Mouse (Mus musculus) C2C12 (cell line): ENCODE data around the gene Cpa5. TPM values are rescaled to one million over a fixed set of nuclear protein-coding genes. Genes with fewer than 3 reads are reported as not detected.

ENCODE experiments used
- H3K27me3 ChIP-seq: one replicate; pipeline ENCODE4 v1.6.1; 2011; ENCODE audit not compliant: control insufficient read depth, insufficient read depth, insufficient read length
- H3K36me3 ChIP-seq: one replicate; pipeline ENCODE4 v1.6.1; 2011; ENCODE audit not compliant: control insufficient read depth, insufficient read depth
- H3K4me3 ChIP-seq: one replicate; pipeline ENCODE4 v1.5.1; 2011; ENCODE audit warnings: mild to moderate bottlenecking, control low read depth; ENCODE audit not compliant: poor library complexity, insufficient read depth, severe bottlenecking
- H3K79me2 ChIP-seq: one replicate; pipeline ENCODE4 v1.6.1; 2011; ENCODE audit not compliant: control insufficient read depth, insufficient read depth
- H3K79me3 ChIP-seq: one replicate; pipeline ENCODE4 v1.6.1; 2011; ENCODE audit warnings: low read depth, control low read depth
- H3ac ChIP-seq: one replicate; pipeline ENCODE3; 2011; ENCODE audit warnings: low read depth; ENCODE audit not compliant: control insufficient read depth, insufficient read length
- CEBPB ChIP-seq: IDR thresholded peaks from one replicate; pipeline ENCODE4 v1.6.1; 2011; ENCODE audit warnings: low read depth, mild to moderate bottlenecking, control low read depth, moderate library complexity
- CTCF ChIP-seq: IDR thresholded peaks from one replicate; pipeline ENCODE4 v1.5.1; 2011; ENCODE audit not compliant: control insufficient read depth, insufficient read depth, insufficient read length
- FOSL1 ChIP-seq: IDR thresholded peaks from one replicate; pipeline ENCODE4 v1.8.0; 2011; ENCODE audit warnings: mild to moderate bottlenecking, low read length; ENCODE audit not compliant: poor library complexity, insufficient read depth, severe bottlenecking
- MAX ChIP-seq: IDR thresholded peaks from one replicate; pipeline ENCODE4 v1.6.1; 2011; ENCODE audit warnings: mild to moderate bottlenecking, control low read depth
- MYOD1 ChIP-seq: IDR thresholded peaks from one replicate; pipeline ENCODE4 v1.6.1; 2011; ENCODE audit warnings: low read depth; ENCODE audit not compliant: control insufficient read depth, insufficient read length
- MYOG ChIP-seq: IDR thresholded peaks from one replicate; pipeline ENCODE4 v1.6.1; 2011; ENCODE audit not compliant: control insufficient read depth, insufficient read length; ENCODE audit errors: extremely low read depth
- USF1 ChIP-seq: IDR thresholded peaks from one replicate; pipeline ENCODE4 v1.6.1; 2011; ENCODE audit warnings: low read depth, mild to moderate bottlenecking, control low read depth, moderate library complexity
- polyA plus RNA-seq: library from polyadenylated mRNA; unstranded; fragments of >200 nt; fragmentation: generic; extraction: Trizol; gene quantifications from one replicate; pipeline ENCODE4 v1.2.1, GENCODE M21; 2012; ENCODE audit warnings: missing spikeins

Gene Cpa5
- polyA plus RNA-seq, 1 experiment = not detected

DNA sequence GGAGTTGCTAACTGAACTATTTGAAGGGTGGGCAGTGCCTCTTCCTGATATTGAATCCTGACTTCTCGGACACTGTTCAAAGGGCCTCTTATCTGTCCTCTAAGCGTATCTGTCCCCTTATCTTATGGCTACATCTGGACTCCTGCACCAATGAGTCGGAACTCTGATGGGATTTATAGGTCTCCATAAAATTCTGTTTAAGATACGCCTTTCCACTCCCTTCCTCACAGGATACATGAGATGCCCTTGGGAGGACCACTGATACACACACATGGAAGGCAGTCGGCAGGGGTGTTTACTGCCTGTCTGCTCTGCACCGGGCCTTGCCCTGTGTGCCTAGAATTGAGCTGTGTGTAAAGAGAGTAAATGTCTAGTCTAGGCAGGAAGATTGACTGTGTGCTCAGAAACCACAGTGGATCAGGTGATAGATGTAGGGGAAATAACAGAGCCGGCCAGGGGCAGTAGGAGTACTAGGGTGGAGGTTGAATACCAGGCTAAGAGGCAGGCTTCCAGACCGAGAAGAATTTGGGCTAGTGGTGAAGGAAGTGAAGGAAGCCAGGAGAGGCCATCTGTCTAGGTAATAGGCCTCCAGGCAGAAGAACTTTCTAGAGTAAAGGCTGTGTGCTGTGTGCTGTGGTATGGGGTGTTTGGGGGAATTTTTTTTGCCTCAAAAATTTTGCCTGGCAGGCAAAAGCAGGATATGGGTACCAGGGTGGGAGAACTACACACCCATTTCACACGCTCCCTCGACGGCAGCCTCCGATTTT is 33.1 kb downstream of the Cpa5 start:
- TF ChIP-seq MYOD1 = no peak
- TF ChIP-seq CTCF = no peak
- TF ChIP-seq CEBPB = no peak
- TF ChIP-seq MYOG = no peak
- no peak for TF ChIP-seq FOSL1
- no peak for TF ChIP-seq USF1
- TF ChIP-seq MAX = no peak
- Histone ChIP-seq H3K79me3 (no peaks in the 10 kb centered on the region), H3K79me2 (no peaks in the 10 kb centered on the region), H3ac (no peak overlapping the region), H3K27me3 (no peaks in the 10 kb centered on the region), H3K36me3 (no peaks in the 10 kb centered on the region), H3K4me3 (no peak overlapping the region)

DNA sequence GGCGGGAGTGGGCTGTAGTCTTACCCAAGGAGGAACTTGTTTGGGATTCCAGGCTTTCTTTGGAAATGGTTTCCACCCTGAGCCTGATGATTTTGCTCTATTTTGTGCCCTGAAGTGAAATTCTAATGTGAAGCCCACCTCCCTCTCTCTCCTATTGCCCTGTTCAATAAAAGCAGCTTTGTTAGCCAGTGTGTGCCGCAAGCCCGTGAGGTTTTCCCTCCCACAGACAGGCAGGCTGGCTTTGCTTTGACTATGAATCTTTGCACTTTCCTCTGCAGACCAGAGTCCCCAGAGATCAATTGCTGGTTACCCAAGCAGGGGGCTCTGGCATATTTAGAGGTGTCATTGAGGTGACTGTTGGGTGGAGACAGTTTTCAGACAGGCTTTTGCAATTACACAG is 33.7 kb downstream of the Cpa5 start:
- Histone ChIP-seq H3K4me3 (no peak overlapping the region), H3K27me3 (no peaks in the 10 kb centered on the region)
- TF ChIP-seq CEBPB = no peak
- no peak for TF ChIP-seq MAX
- no peak for TF ChIP-seq USF1
- TF ChIP-seq CTCF = no peak
- no peak for TF ChIP-seq MYOG
- no peak for TF ChIP-seq MYOD1
- no peak for TF ChIP-seq FOSL1

DNA sequence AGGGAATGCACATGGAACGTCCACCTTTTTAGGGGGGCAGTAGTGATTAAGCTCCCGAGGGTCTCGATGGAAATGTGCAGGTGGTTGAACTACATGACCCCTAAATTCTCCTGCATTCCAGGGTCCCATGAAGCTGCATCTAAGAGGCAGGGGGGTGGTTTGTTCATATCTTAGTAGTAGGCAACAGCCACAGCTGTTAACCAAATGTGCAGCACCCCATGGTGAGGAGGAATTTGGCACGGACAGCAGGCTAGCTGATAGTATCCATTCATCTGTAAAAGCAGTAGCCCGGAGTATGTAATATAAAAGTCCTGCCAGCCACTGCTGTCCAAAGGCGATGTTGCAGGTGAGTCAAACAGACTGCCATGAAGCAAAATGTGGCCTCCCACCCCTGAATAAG is 34.6 kb downstream of the Cpa5 start:
- Histone ChIP-seq H3K79me2 (no peaks in the 10 kb centered on the region), H3K79me3 (no peaks in the 10 kb centered on the region), H3K27me3 (no peaks in the 10 kb centered on the region), H3K36me3 (no peaks in the 10 kb centered on the region), H3K4me3 (no peak overlapping the region), H3ac (no peak overlapping the region)
- TF ChIP-seq MYOD1 = no peak
- TF ChIP-seq USF1 = no peak

More for the DNA sequence above, 33.7 kb downstream of the Cpa5 start:
- no peaks in the 10 kb centered on the region for H3K36me3 ChIP-seq
- H3ac ChIP-seq = no peak overlapping the region
- no peaks in the 10 kb centered on the region for H3K79me2 ChIP-seq
- no peaks in the 10 kb centered on the region for H3K79me3 ChIP-seq

DNA sequence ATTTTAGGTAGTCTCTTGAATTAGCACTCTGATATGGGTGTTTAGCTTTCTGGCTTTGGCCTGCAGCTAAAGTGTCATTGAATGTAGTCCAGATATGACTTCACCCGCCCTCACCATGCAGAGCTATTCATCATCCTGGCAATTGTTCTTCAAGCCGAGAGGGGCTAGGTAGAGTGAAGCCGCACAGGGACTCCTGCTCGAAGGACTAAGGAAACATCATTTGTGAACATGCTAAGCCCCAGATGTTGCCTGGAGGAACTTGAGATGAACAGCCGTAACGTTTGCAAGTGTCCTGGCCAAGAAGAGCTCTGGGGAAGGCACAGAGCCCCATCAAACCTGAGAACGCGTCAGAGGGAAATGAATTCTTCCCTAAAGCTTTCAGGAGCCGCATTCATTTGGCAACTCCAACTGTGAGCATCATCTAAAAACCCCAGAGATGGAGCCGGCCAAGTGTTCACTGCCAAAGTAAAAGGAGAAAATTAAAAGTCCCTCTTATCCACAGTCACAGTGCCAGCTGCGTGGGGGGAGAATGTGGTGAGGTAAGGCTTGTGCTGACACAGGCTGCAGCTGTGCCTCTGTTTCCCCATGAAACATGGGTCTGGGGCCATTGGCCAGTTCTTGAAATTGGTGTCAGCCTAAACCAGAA is 39.0 kb downstream of the Cpa5 start:
- H3K4me3 ChIP-seq = no peak overlapping the region
- no peaks in the 10 kb centered on the region for H3K27me3 ChIP-seq
- no peak overlapping the region for H3ac ChIP-seq
- no peaks in the 10 kb centered on the region for H3K79me2 ChIP-seq
- no peak for TF ChIP-seq MYOD1
- no peak for TF ChIP-seq CEBPB
- TF ChIP-seq MYOG = no peak
- no peak for TF ChIP-seq USF1
- H3K36me3 ChIP-seq = no peaks in the 10 kb centered on the region
- no peaks in the 10 kb centered on the region for H3K79me3 ChIP-seq

DNA sequence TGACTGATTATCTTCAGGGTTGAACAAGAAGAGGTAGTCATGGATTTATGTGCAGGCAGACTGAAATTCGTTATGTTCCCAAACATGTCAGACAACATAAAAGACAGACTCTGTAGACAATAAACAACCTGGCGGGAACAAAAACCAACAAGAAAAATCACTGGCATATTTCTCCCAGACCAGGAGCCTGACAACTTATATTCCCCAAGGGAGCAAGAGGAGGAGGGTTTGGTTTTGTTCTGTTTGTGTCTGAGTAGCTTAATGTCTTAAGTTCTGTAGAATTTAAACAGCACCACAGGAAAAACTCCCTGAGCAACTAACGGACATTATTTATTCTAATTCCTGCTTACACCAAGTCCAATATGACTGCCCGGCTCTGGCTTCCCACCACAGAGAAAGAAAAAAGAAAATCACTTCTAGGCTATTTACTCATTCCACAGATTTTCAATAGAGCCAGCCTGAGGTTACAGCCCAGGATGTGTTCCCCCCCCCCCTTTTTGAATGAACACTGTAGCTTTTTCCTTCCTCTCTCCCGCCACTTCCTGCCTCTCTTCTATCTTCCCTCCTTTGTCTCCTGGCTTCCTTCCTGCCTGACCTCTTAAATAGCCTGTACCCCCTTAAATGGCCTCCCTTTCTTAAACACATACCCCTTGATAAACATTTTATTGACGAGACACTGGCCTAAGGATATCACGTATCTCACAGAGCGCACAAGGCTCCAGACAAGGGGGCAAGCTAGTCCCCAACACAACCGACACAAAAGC is 41.8 kb downstream of the Cpa5 start:
- Histone ChIP-seq H3K36me3 (no peaks in the 10 kb centered on the region), H3K27me3 (no peaks in the 10 kb centered on the region), H3K79me3 (no peaks in the 10 kb centered on the region), H3K4me3 (no peak overlapping the region), H3ac (no peak overlapping the region), H3K79me2 (no peaks in the 10 kb centered on the region)
- TF ChIP-seq FOSL1 = no peak
- TF ChIP-seq CEBPB = no peak
- TF ChIP-seq MAX = no peak

DNA sequence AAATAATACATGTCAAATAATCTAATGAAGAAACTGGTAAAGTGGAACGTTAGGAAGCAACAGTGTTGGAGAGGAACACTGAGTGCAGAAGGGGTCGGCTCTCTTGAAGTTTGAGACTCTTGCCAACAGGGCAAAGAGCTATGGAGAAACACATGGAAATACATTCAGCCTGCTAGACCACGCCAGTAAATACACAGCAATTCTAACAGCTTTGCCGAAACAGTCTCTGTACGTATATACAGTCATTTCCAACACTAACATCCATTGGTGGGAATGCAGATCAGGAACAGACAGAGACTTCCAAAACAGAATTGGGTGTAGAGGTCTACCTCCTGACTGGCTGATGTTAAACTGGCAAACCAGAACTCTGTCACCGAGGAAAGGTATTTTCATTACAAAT is 42.7 kb downstream of the Cpa5 start:
- Histone ChIP-seq H3K79me3 (no peaks in the 10 kb centered on the region), H3K27me3 (no peaks in the 10 kb centered on the region), H3K79me2 (no peaks in the 10 kb centered on the region), H3K4me3 (no peak overlapping the region), H3ac (no peak overlapping the region), H3K36me3 (peaks cover 3% of the 10 kb centered on the region)
- no peak for TF ChIP-seq MYOG
- TF ChIP-seq CTCF = no peak
- TF ChIP-seq MAX = no peak
- no peak for TF ChIP-seq USF1
